Mouse (Mus musculus) cortical plate, adult 2 months (tissue): ENCODE measurements around the gene Bcl7a.

ENCODE experiments used
- CTCF ChIP-seq: fragments of 200-500 bp; IDR thresholded peaks from 2 replicates; pipeline ENCODE4 v1.5.1; 2011; ENCODE audit warnings: mild to moderate bottlenecking, control low read depth, low read length; ENCODE audit not compliant: insufficient read depth; ENCODE audit errors: extremely low read depth
- POLR2A ChIP-seq: fragments of 200-500 bp; IDR thresholded peaks from 2 replicates; pipeline ENCODE4 v1.6.1; 2011; ENCODE audit warnings: mild to moderate bottlenecking, low read length, control low read depth; ENCODE audit not compliant: insufficient read depth; ENCODE audit errors: extremely low read depth

DNA sequence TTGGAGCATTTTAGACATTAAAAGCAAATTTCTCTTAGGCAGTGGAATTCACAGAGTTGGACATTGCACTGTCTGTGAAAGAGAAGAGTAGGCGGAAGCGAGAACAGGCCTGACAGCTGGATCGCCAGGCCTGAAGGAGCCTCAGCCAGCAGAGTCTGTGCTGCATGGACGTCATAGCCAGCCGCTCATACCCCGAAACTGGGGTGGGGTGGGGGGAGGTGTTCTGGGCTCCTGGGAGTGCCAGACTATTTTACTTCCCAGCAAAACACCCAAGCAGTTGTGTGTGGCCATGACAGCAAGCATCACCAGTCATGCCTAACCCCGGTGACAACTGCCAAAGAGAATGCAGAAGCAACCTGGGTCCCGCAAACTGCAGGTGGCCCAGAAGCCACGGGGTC, 16.9 kb upstream of the Bcl7a start:
- no peak for TF ChIP-seq CTCF
- no peak for TF ChIP-seq POLR2A
